Mouse (Mus musculus): ENCODE measurements around the gene Dhx57. TPM values are rescaled to one million over a fixed set of nuclear protein-coding genes. Genes with fewer than 3 reads are reported as not detected.
A peak's percentile ranks its signal among the peaks of the same experiment; 100 is the strongest.
"Not testable (repeated sequence)": the region's sequence is repeated elsewhere in the genome, so short reads cannot be mapped to it uniquely, and the experiment has no call there.

The Dhx57 gene
- polyA plus RNA-seq, 1 experiment from 2014 or later: 29.5 TPM

DNA sequence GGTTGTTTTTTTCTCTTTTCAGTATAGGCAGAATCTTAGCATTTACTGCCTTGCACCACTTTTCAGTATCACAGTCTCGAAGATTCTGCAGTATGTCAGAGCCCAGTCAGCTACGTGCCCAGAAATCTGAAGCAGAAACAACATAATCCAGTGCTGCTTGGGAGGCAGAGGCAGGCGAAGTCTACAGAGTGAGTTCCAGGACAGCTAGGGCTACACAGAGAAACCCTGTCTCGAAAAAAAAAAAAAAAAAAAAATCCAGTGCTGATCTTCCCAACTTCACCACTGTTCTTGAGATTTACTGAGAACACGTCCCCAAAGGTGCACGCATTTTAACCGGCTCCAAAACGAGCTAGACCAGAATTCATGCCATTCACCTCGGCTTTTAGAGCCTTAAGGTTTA is 66.4 kb downstream of the Dhx57 start:
- Histone ChIP-seq H3K36me3 (peaks cover 4% of the 10 kb centered on the region; the same call in 1 of the 2 replicates), H3K4me3 (peak overlapping the region; percentile 63), H3K27me3 (no peaks in the 10 kb centered on the region), H3K9me3 (no peaks in the 10 kb centered on the region), H3K27ac (peak overlapping the region; percentile 18; the same call in 1 of the 2 replicates), H3K4me2 (replicated peaks) (peak overlapping the region; percentile 70), H3K9ac (peak overlapping the region; percentile 73; the same call in 1 of the 2 replicates), H3K4me1 (peaks cover 5% of the 10 kb centered on the region; the same call in 1 of the 2 replicates)
- WGBS: 10% methylated on average over 9 of the region's 9 CpGs
- ATAC-seq (ENCODE audit: insufficient number of reproducible peaks, insufficient read depth, low FRiP score, low TSS enrichment): peak; percentile 64

DNA sequence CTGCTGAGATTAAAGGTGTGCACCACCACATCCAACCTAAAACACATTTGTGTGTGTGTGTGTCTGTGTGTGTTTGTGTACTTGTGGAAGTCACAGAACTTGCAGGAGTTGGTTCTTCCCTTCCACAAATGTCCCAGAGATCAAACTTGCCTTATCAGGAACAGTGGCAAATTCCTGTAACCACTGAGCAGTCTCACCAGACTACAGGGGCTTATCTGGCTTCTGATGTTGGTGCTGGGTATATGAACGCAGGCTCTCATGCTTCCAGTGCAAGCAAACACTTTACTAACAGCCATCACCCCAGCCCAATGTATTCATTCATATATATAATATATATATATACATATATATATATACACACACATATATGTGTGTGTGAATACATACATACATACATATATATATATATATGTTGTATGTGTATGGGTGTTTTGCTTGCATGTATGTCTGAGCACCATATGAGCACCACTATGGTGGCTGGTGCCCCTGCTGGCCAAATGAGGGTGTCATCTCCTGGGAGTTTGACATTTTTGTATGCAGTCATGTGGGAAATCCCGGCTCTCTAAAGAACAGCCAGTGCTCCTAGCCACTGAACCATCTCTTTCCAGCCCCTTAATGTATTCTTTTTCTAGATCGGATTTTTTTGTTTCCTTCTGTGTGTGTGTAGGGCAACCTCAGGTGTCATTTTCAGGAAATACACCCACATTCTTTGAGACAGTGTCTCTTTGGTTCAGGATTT is 68.2 kb downstream of the Dhx57 start:
- Histone ChIP-seq H3K27ac (no peak overlapping the region), H3K9me3 (no peaks in the 10 kb centered on the region), H3K4me1 (peaks cover 5% of the 10 kb centered on the region; the same call in 1 of the 2 replicates), H3K36me3 (no peaks in the 10 kb centered on the region), H3K4me3 (no peak overlapping the region), H3K9ac (no peak overlapping the region), H3K27me3 (no peaks in the 10 kb centered on the region), H3K4me2 (replicated peaks) (no peak overlapping the region)
- 74% methylated on average over 3 of the region's 3 CpGs for WGBS
- no peak for ATAC-seq (ENCODE audit: insufficient number of reproducible peaks, insufficient read depth, low FRiP score, low TSS enrichment)

DNA sequence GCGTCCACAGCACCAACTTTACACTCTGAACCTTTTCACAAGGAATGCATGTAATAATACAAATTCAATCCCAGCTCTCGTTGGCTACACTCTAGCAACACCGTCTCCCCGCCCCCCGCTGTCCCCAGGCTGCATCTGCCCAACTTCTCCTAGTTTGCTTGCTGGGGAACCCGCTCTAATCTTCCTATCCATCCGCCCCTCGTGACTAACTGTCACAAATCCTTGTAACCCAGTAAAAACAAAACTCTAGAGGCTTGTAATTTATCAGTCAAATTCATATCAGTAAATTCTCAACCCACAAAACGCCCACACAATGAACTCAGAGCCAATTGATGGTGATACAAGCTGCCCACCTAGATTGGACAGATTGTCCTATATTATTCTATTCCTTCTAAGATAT is 69.1 kb downstream of the Dhx57 start:
- no peak overlapping the region for H3K27ac ChIP-seq
- no peak overlapping the region for H3K4me3 ChIP-seq
- no peaks in the 10 kb centered on the region for H3K36me3 ChIP-seq
- H3K9me3 ChIP-seq: no peaks in the 10 kb centered on the region
- peaks cover 5% of the 10 kb centered on the region; the same call in 1 of the 2 replicates for H3K4me1 ChIP-seq
- WGBS: 72% methylated on average over 9 of the region's 9 CpGs
- ATAC-seq (ENCODE audit: insufficient number of reproducible peaks, insufficient read depth, low FRiP score, low TSS enrichment): no peak
- no peak overlapping the region for H3K9ac ChIP-seq
- no peak overlapping the region for H3K4me2 ChIP-seq (replicated peaks)
- H3K27me3 ChIP-seq: no peaks in the 10 kb centered on the region

DNA sequence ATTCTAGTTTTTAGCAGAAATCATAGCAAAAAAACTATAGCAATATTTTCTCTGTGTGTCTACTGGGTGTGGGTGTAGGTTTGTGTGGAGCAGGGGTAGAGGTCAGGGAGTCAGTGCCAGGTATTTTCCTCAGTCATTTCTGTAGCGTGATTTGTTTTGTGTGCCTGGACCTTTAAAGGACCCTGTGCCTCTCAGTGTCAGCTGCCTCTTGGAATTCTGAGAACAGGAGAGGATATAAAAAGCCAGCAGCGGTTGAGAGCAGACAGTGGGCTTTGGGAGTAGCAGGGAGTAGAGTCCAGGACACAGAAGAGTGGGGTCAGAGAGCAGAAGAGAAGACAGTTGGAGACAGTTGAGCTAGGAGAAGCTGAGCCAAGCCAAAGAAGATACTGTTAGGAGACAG is 70.1 kb downstream of the Dhx57 start:
- Histone ChIP-seq H3K9ac (no peak overlapping the region), H3K4me2 (replicated peaks) (no peak overlapping the region), H3K36me3 (no peaks in the 10 kb centered on the region), H3K4me1 (peaks cover 4% of the 10 kb centered on the region; the same call in 1 of the 2 replicates), H3K9me3 (no peaks in the 10 kb centered on the region), H3K4me3 (no peak overlapping the region), H3K27me3 (no peaks in the 10 kb centered on the region), H3K27ac (no peak overlapping the region)
- no peak for ATAC-seq (ENCODE audit: insufficient number of reproducible peaks, insufficient read depth, low FRiP score, low TSS enrichment)
- 67% methylated on average over 2 of the region's 2 CpGs for WGBS

DNA sequence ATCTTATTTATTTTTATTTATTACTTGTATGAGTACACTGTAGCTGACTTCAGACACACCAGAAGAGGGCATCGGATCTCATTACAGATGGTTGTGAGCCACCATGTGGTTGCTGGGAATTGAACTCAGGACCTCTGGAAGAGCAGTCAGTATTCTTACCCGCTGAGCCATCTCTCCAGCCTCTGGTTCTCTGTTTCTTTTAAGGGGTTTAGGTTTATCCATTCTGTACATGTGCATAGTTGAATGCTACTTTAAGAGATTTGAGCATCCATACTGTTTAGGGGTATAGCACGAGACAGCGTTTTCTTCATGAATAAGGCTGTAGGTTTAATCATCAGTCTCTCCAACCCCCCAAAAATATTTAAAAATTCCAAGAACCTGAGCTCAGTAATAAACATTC is 76.3 kb downstream of the Dhx57 start:
- not testable (repeated sequence) for H3K9ac ChIP-seq; H3K27me3 ChIP-seq; H3K9me3 ChIP-seq; H3K4me1 ChIP-seq; H3K4me2 ChIP-seq (replicated peaks); H3K27ac ChIP-seq; H3K36me3 ChIP-seq; H3K4me3 ChIP-seq; ATAC-seq (ENCODE audit: insufficient number of reproducible peaks, insufficient read depth, low FRiP score, low TSS enrichment)
- WGBS: 86% methylated on average over 4 of the region's 4 CpGs

DNA sequence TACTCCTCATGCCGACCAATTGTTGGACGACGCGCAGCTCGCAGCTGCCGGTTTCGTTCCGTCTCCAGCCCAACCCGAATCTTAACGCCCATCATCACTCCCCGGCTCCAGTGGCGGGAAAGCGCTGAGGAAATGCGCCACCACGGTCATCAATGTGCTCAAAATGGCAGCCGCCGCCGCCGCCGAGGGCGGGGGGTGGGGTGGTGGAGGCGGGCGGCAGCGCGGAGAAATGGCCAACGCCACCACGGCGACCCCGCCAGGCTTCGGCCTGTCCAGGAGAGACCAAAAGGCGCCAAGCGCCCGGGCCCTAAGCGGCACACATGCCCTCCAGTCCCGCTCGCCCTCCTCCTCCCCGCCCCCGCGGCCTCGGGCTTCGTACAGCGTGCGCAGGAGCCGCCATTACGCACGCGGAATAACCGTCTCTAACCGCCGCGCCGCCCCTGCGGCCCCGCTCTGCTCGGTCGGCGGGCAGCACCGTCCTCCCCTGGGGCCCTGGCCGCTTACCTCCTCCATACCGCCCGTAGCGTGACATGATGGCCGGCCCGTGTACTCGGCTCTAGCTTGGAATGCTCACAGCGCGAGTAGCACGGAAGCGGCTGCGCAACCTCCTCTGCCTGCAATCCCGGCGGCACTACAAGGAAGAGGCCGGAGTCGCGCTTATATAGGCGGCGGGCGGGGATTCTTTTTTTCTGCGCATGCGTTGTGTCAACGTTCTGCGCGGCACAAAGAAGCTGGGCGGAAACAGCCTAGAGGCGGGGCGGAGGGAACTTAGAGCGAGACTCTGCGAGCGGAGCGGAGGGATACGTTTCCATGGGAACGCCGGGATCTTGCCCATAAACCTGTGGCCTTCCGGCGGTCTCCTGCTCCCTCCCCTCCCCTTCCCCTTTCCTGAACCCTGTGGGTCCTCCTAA is 83.3 kb downstream of the Dhx57 start, which contains the start of the genes Srsf7 and Ttc39d:
Srsf7 (minus strand) TSS at position 637 of the 911 bp plus-strand sequence.
Ttc39d (plus strand) TSS at position 790 of the 911 bp plus-strand sequence.
- H3K27ac ChIP-seq: peak within 1 kb of the TSS; percentile 99
- H3K4me2 ChIP-seq (replicated peaks): peak within 1 kb of the TSS; percentile 89
- H3K36me3 ChIP-seq: peaks cover 27% of the 10 kb centered on the region
- H3K4me1 ChIP-seq: peaks cover 6% of the 10 kb centered on the region; the same call in 1 of the 2 replicates
- under 1% methylated on average over 88 of the region's 95 CpGs for WGBS
- peak; percentile 90 for ATAC-seq (ENCODE audit: insufficient number of reproducible peaks, insufficient read depth, low FRiP score, low TSS enrichment)
- H3K9ac ChIP-seq: peak within 1 kb of the TSS; percentile 98
- no peaks in the 10 kb centered on the region for H3K9me3 ChIP-seq
- no peaks in the 10 kb centered on the region for H3K27me3 ChIP-seq
- peak within 1 kb of the TSS; percentile 93 for H3K4me3 ChIP-seq

DNA sequence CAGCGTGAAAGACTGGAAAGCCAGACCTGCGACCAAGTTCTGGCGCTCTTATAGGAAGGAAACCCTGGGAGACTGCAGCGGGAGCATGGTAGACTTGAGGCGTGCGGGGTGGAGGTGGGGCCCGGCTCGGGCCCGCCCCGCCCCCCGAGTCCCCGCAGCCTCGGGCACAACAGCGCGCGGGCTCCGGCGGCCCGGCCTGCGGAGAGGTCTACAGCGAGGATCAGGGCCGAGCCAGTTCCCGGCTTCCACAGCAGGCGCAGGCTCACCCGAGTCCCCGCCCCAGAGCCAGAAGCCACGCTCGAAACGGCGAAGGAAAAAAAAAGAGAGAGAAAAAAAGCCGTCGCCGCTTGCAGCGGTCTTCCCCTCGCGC is 84.0 kb downstream of the Dhx57 start:
- Histone ChIP-seq H3K27me3 (no peaks in the 10 kb centered on the region), H3K9ac (peak overlapping the region; percentile 98), H3K27ac (peak overlapping the region; percentile 99), H3K9me3 (no peaks in the 10 kb centered on the region), H3K4me2 (replicated peaks) (peak overlapping the region; percentile 89), H3K4me1 (peaks cover 6% of the 10 kb centered on the region; the same call in 1 of the 2 replicates), H3K4me3 (peak overlapping the region; percentile 93), H3K36me3 (peaks cover 33% of the 10 kb centered on the region)
- peak; percentile 66 for ATAC-seq (ENCODE audit: insufficient number of reproducible peaks, insufficient read depth, low FRiP score, low TSS enrichment)
- under 1% methylated on average over 36 of the region's 36 CpGs for WGBS

DNA sequence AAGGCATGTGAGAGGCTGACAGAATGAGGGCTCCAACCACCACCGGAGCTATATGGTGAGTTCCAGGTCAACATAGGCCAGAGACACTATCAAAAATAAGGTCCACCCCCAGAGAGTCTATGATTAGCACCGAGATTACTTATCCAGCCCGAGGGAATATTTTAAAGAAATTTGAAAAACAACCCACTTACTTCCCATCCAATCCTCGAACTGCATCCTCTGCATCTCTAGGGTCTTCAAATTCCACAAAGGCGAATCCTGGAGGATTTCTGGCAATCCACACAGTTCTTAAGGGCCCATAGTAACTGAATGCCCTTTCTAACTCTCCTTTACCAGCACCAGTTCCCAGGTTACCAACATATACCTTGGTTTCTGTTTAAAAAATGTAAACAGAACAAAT is 84.6 kb downstream of the Dhx57 start:
- peaks cover 33% of the 10 kb centered on the region for H3K36me3 ChIP-seq
- ATAC-seq (ENCODE audit: insufficient number of reproducible peaks, insufficient read depth, low FRiP score, low TSS enrichment): no peak
- H3K4me3 ChIP-seq: peak overlapping the region; percentile 93
- peak overlapping the region; percentile 99; the same call in 1 of the 2 replicates for H3K27ac ChIP-seq
- H3K4me2 ChIP-seq (replicated peaks): peak overlapping the region; percentile 89
- no peaks in the 10 kb centered on the region for H3K9me3 ChIP-seq
- H3K9ac ChIP-seq: peak overlapping the region; percentile 98
- H3K4me1 ChIP-seq: peaks cover 6% of the 10 kb centered on the region; the same call in 1 of the 2 replicates
- 23% methylated on average over 5 of the region's 5 CpGs for WGBS
- no peaks in the 10 kb centered on the region for H3K27me3 ChIP-seq

DNA sequence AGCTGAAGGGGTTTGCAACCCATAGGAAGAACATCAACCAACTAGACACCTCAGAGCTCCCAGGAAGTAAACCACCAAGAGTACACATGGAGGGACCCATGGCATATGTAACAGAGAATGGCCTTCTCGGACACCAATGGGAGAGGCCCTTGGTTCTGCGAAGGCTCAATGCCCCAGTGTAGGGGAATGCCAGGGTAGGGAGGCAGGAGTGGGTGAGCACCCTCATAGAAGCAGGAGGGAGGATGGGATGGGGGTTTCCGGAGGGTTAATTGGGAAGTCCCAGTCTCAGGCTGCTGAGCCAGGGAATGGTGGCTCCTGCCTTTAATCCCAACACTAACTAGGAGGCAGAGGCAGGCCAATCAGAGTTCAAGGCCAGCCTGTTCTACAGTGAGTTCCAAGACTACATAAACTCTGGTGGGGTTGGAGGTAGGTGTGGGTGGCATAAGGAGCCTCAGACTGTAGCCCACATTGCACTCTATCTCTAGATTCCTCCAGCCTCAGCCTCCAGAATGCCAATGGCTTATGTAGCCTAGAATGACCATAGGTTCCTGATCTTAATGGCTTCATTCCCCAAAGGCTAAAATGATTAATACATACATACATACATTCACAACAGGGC is 91.0 kb downstream of the Dhx57 start:
- H3K4me2 ChIP-seq (replicated peaks): no peak overlapping the region
- no peaks in the 10 kb centered on the region for H3K4me1 ChIP-seq
- no peaks in the 10 kb centered on the region for H3K27me3 ChIP-seq
- 90% methylated on average over 3 of the region's 3 CpGs for WGBS
- H3K4me3 ChIP-seq: no peak overlapping the region
- ATAC-seq (ENCODE audit: insufficient number of reproducible peaks, insufficient read depth, low FRiP score, low TSS enrichment): no peak
- H3K9ac ChIP-seq: no peak overlapping the region
- peaks cover 67% of the 10 kb centered on the region for H3K36me3 ChIP-seq
- no peaks in the 10 kb centered on the region for H3K9me3 ChIP-seq
- no peak overlapping the region for H3K27ac ChIP-seq

DNA sequence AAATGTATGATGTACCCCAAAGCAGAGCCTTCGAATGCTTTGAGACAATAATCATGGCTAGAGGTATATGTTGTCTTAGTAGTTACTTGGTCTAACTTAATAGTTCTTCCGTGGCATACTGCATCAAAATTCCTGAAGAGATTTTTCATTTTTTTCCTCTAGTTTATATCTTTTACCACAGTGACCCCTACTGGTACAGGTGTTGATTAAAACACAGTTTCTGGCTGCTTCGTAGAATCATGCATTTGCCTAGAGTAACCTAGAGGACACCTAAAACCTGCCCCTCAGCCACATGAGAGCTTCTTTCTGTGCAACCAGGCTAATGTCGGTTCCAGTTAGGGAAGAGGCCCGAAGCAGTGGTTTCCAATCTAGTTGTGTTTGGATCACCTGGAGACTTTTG is 97.2 kb downstream of the Dhx57 start:
- no peaks in the 10 kb centered on the region for H3K4me1 ChIP-seq
- ATAC-seq (ENCODE audit: insufficient number of reproducible peaks, insufficient read depth, low FRiP score, low TSS enrichment): no peak
- no peak overlapping the region for H3K27ac ChIP-seq
- WGBS: 61% methylated on average over 5 of the region's 5 CpGs
- H3K9ac ChIP-seq: no peak overlapping the region
- H3K9me3 ChIP-seq: no peaks in the 10 kb centered on the region
- no peak overlapping the region for H3K4me3 ChIP-seq
- H3K4me2 ChIP-seq (replicated peaks): no peak overlapping the region
- H3K36me3 ChIP-seq: peaks cover 21% of the 10 kb centered on the region
- H3K27me3 ChIP-seq: no peaks in the 10 kb centered on the region

All from embryonic facial prominence, embryonic 12.5 days (tissue).